In genomic region chr13:5862003-5862625, GRCm38 (mm10) we compare ENCODE assay signal across 8 mouse cellular contexts. TPM values are rescaled to one million over a fixed set of nuclear protein-coding genes. Genes with fewer than 3 reads are reported as not detected.
DNase-seq lines count a peak whose midpoint lies in the region; ATAC-seq and TF ChIP-seq lines count a peak whose summit lies in the region.

No protein-coding gene starts in this region.

- DNase-seq in 3134 (ENCODE audit: extremely low read depth, insufficient read length, low spot score), result peak; percentile 57
- peak; percentile 63 to 73 for DNase-seq in cerebellum, postnatal 14 days
- peak; percentile 71 to 74 for DNase-seq in lung, adult 18-20 months
- peak; percentile 66 for DNase-seq in skeletal muscle tissue, adult 2 months (ENCODE audit: low read depth, low spot score)
- DNase-seq in ovary, postnatal 10 days (ENCODE audit: low spot score), result no peak

- peak overlapping the region; percentile 74 for H3K4me2 ChIP-seq in heart, embryonic 11.5 days
- peak overlapping the region; percentile 52 for H3K4me2 ChIP-seq in kidney, embryonic 14.5 days (replicated peaks; ENCODE audit: low read depth, low read length)

- H3K9ac ChIP-seq in heart, embryonic 11.5 days (ENCODE audit: low read depth, low read length), result peak overlapping the region; percentile 93
- H3K9ac ChIP-seq in kidney, embryonic 14.5 days (ENCODE audit: low read depth, low read length), result peak overlapping the region; percentile 74

- no peak for TF ChIP-seq CTCF in E14TG2a.4 (conservative IDR thresholded peaks at IDR 0.05; ENCODE audit: low read length)

- H3K4me3 ChIP-seq in E14TG2a.4 (replicated peaks; ENCODE audit: low read length), result peak overlapping the region; percentile 95
- peak overlapping the region; percentile 77 for H3K4me3 ChIP-seq in heart, embryonic 11.5 days (ENCODE audit: low read depth, low read length)
- H3K4me3 ChIP-seq in kidney, embryonic 14.5 days (ENCODE audit: low read length), result peak overlapping the region; percentile 83

- H3K27ac ChIP-seq in heart, embryonic 11.5 days (ENCODE audit: low read depth, low read length), result peak overlapping the region; percentile 99
- H3K27ac ChIP-seq in kidney, embryonic 14.5 days (ENCODE audit: low read depth, low read length), result peak overlapping the region; percentile 95

- H3K9me3 ChIP-seq in E14TG2a.4 (ENCODE audit: low read length), result no peaks in the 10 kb centered on the region
- no peaks in the 10 kb centered on the region for H3K9me3 ChIP-seq in heart, embryonic 11.5 days (replicated peaks; ENCODE audit: control insufficient read depth, low read length)
- no peaks in the 10 kb centered on the region for H3K9me3 ChIP-seq in kidney, embryonic 14.5 days (ENCODE audit: control insufficient read depth, low read length)

- peaks cover 32% of the 10 kb centered on the region for H3K36me3 ChIP-seq in E14TG2a.4 (ENCODE audit: insufficient read depth, low read length)
- H3K36me3 ChIP-seq in heart, embryonic 11.5 days (ENCODE audit: control insufficient read depth, insufficient read depth, low read length), result peaks cover 22% of the 10 kb centered on the region
- H3K36me3 ChIP-seq in kidney, embryonic 14.5 days (ENCODE audit: control insufficient read depth, insufficient read depth, low read length), result peaks cover 26% of the 10 kb centered on the region

- no peaks in the 10 kb centered on the region for H3K27me3 ChIP-seq in E14TG2a.4 (ENCODE audit: insufficient read depth, low read length)
- no peaks in the 10 kb centered on the region for H3K27me3 ChIP-seq in heart, embryonic 11.5 days (ENCODE audit: control insufficient read depth, insufficient read depth, low read length)
- H3K27me3 ChIP-seq in kidney, embryonic 14.5 days (ENCODE audit: control insufficient read depth, insufficient read depth, low read length), result no peaks in the 10 kb centered on the region

- under 1% methylated on average over 20 of the region's 20 CpGs for WGBS in heart, embryonic 11.5 days (ENCODE audit: insufficient replicate concordance)
- WGBS in kidney, embryonic 14.5 days, result under 1% methylated on average over 20 of the region's 20 CpGs

- H3K4me1 ChIP-seq in E14TG2a.4 (replicated peaks; ENCODE audit: low read depth, low read length), result peaks cover 70% of the 10 kb centered on the region
- H3K4me1 ChIP-seq in heart, embryonic 11.5 days (ENCODE audit: control insufficient read depth, insufficient read depth, low read length), result peaks cover 16% of the 10 kb centered on the region
- peaks cover 5% of the 10 kb centered on the region; the same call in 1 of the 2 replicates for H3K4me1 ChIP-seq in kidney, embryonic 14.5 days (ENCODE audit: control insufficient read depth, insufficient read depth, low read length)

- ATAC-seq in heart, embryonic 11.5 days (replicated peaks; ENCODE audit: insufficient number of reproducible peaks, low FRiP score, low TSS enrichment), result no peak
- no peak for ATAC-seq in kidney, embryonic 14.5 days (ENCODE audit: low FRiP score, low TSS enrichment)

RNA-seq across cellular contexts. Expression of gene Klf6, which starts 0.8 kb away (rescaled TPM):
- polyA plus RNA-seq in heart, embryonic 11.5 days (2014; fragmentation: Nextera tagmentation; extraction: Ambion mirVana), result 54.4 and 62.4 TPM in 2 replicates
- polyA plus RNA-seq in kidney, embryonic 14.5 days (2014; fragmentation: Nextera tagmentation; extraction: Ambion mirVana), result 32.6 and 50.4 TPM in 2 replicates
